Mouse (Mus musculus): ENCODE measurements at regions not wholly inside any gene's neighbourhood (a gene's known extent, or its start where the extent isn't known, plus 50 kb on each side); places are given as distances from the start of the nearest gene placed in this dataset.
"Not testable (repeated sequence)": the region's sequence is repeated elsewhere in the genome, so short reads cannot be mapped to it uniquely, and the experiment has no call there.

DNA sequence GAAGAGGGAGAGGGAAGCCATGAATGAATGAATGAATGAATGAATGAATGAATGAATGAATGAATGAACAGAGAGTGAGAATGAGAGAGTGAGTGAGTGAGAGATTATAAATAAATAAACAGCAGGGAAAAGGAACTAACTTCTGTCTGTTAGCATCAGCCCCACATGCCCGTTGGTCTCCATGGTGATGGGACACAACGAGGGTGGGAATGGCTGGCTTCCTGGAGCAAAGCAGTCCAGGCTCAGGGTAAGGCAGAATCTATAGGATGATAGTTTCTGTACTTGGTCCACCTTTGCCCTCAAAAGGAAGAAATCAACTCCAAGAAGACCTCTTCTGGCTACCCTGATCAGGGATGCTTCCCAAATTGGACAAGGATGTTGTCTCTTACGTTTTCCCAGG, 212.2 kb downstream of the Zfp619 start:
- 50% methylated on average over 3 of the region's 3 CpGs for WGBS
- TF ChIP-seq EP300 (IDR thresholded peaks at IDR 0.05; ENCODE audit: low read depth) = no peak
- no peak for TF ChIP-seq CTCF (IDR thresholded peaks at IDR 0.05; ENCODE audit: low read depth)
- no peaks in the 10 kb centered on the region for H3K9me3 ChIP-seq (replicated peaks; ENCODE audit: control insufficient read depth, low read length)
- H3K4me2 ChIP-seq (ENCODE audit: low read depth, low read length) = no peak overlapping the region
- H3K27ac ChIP-seq (ENCODE audit: low read depth) = no peak overlapping the region
- H3K36me3 ChIP-seq (replicated peaks; ENCODE audit: control insufficient read depth, insufficient read depth, low read length) = no peaks in the 10 kb centered on the region
- H3K4me1 ChIP-seq (ENCODE audit: control insufficient read depth, insufficient read depth) = no peaks in the 10 kb centered on the region
- H3K4me3 ChIP-seq (ENCODE audit: low read depth, low read length) = no peak overlapping the region
- ATAC-seq (ENCODE audit: insufficient read depth, low read depth) = no peak
- no peaks in the 10 kb centered on the region for H3K27me3 ChIP-seq (ENCODE audit: control insufficient read depth, insufficient read depth, low read length)
- H3K9ac ChIP-seq (replicated peaks; ENCODE audit: low read depth, low read length) = no peak overlapping the region
- DNase-seq (ENCODE audit: low spot score) = no peak

DNA sequence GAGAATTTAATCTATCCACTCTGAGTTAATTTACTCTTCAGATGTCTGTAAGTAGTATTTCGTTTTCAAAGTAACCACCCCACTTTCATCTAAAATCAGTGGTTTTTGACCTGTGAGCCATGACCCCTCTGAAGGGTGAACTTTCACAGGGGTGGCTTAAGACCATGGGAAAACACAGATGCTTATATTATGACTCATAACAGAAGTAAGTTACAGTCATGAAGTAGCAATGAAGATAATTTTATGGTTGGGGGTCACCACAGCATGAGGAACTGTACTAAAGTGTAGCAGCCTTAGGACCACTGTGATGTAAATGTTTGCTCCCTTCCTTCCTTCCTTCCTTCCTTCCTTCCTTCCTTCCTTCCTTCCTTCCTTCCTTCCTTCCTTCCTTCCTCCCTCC, 215.2 kb downstream of the Zfp619 start:
- Histone ChIP-seq H3K36me3 (replicated peaks; ENCODE audit: control insufficient read depth, insufficient read depth, low read length) (no peaks in the 10 kb centered on the region), H3K4me1 (ENCODE audit: control insufficient read depth, insufficient read depth) (no peaks in the 10 kb centered on the region), H3K4me2 (ENCODE audit: low read depth, low read length) (no peak overlapping the region), H3K4me3 (ENCODE audit: low read depth, low read length) (no peak overlapping the region), H3K9ac (replicated peaks; ENCODE audit: low read depth, low read length) (no peak overlapping the region), H3K27me3 (ENCODE audit: control insufficient read depth, insufficient read depth, low read length) (no peaks in the 10 kb centered on the region), H3K27ac (ENCODE audit: low read depth) (no peak overlapping the region), H3K9me3 (replicated peaks; ENCODE audit: control insufficient read depth, low read length) (no peaks in the 10 kb centered on the region)
- DNase-seq (ENCODE audit: low spot score) (no peak), ATAC-seq (ENCODE audit: insufficient read depth, low read depth) (no peak)
- TF ChIP-seq EP300 (IDR thresholded peaks at IDR 0.05; ENCODE audit: low read depth) (no peak), CTCF (IDR thresholded peaks at IDR 0.05; ENCODE audit: low read depth) (no peak)
- WGBS = 43% methylated on average over 1 of the region's 1 CpGs

DNA sequence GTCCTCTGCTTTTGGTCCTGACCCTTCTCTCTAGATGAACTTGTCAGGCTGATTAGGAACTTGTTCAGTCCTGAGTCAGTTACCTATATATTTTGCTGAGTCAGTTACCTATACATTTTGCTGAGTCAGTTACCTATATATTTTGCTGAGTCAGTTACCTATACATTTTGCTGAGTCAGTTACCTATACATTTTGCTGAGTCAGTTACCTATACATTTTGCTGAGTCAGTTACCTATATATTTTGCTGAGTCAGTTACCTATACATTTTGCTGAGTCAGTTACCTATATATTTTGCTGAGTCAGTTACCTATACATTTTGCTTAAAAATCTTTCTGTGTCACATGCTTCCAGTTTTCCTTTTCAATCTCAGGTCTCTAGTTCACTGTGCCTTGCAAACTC, 230.8 kb downstream of the Zfp619 start:
- H3K27me3 ChIP-seq (ENCODE audit: control insufficient read depth, insufficient read depth, low read length); H3K4me1 ChIP-seq (ENCODE audit: control insufficient read depth, insufficient read depth); H3K9me3 ChIP-seq (replicated peaks; ENCODE audit: control insufficient read depth, low read length); H3K36me3 ChIP-seq (replicated peaks; ENCODE audit: control insufficient read depth, insufficient read depth, low read length); ATAC-seq (ENCODE audit: insufficient read depth, low read depth); H3K4me2 ChIP-seq (ENCODE audit: low read depth, low read length); H3K4me3 ChIP-seq (ENCODE audit: low read depth, low read length); H3K9ac ChIP-seq (replicated peaks; ENCODE audit: low read depth, low read length); DNase-seq (ENCODE audit: low spot score); H3K27ac ChIP-seq (ENCODE audit: low read depth): not testable (repeated sequence)

DNA sequence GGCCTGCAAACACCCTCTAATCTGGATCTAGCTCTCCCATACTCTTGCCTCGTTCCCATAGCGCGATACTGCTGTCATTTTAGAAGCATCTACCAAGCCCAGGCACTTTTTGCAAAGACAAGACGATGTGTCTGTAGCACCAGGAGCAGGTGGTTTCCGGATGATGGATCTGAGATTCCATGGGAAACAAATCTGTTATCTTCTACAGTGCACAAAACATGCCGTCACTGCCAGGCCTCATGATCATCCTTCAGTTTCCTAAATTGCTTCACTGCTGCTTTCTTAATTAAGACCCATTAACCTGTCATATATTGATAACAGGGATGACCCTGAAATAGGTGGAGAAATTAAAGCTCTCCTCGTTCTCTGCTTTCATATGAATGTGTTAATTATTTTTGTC, 232.9 kb downstream of the Zfp619 start:
- H3K27ac ChIP-seq (ENCODE audit: low read depth) = no peak overlapping the region
- ATAC-seq (ENCODE audit: insufficient read depth, low read depth) = no peak
- H3K9ac ChIP-seq (replicated peaks; ENCODE audit: low read depth, low read length) = no peak overlapping the region
- H3K4me3 ChIP-seq (ENCODE audit: low read depth, low read length) = no peak overlapping the region
- H3K4me2 ChIP-seq (ENCODE audit: low read depth, low read length) = no peak overlapping the region
- DNase-seq (ENCODE audit: low spot score) = no peak
- H3K9me3 ChIP-seq (replicated peaks; ENCODE audit: control insufficient read depth, low read length) = no peaks in the 10 kb centered on the region
- WGBS = 76% methylated on average over 7 of the region's 7 CpGs
- H3K4me1 ChIP-seq (ENCODE audit: control insufficient read depth, insufficient read depth) = no peaks in the 10 kb centered on the region
- no peaks in the 10 kb centered on the region for H3K36me3 ChIP-seq (replicated peaks; ENCODE audit: control insufficient read depth, insufficient read depth, low read length)
- TF ChIP-seq EP300 (IDR thresholded peaks at IDR 0.05; ENCODE audit: low read depth) (no peak), CTCF (IDR thresholded peaks at IDR 0.05; ENCODE audit: low read depth) (no peak)
- no peaks in the 10 kb centered on the region for H3K27me3 ChIP-seq (ENCODE audit: control insufficient read depth, insufficient read depth, low read length)

DNA sequence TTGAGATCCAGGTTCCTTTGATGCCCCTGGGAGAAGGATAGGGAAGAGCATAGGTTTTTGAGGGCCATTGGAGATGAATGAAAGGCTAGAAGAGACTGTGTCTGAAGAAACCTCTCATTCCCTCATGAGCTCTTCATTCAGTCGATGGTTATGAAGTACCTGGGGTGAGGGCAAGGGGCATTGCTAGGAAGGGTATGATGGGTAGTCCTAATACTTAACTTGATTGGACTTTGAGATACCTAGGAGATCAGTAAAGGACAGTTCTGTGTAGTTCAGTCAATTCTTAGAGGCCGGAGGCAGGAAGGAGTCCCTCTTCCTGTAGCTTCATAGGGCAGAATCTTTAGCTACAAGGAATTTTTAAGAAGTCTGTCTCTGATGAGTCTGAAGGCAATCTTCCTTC, 246.8 kb downstream of the Zfp619 start:
- 75% methylated on average over 2 of the region's 2 CpGs for WGBS
- Histone ChIP-seq H3K4me1 (ENCODE audit: control insufficient read depth, insufficient read depth) (no peaks in the 10 kb centered on the region), H3K4me3 (ENCODE audit: low read depth, low read length) (no peak overlapping the region), H3K27me3 (ENCODE audit: control insufficient read depth, insufficient read depth, low read length) (no peaks in the 10 kb centered on the region), H3K4me2 (ENCODE audit: low read depth, low read length) (no peak overlapping the region), H3K9me3 (replicated peaks; ENCODE audit: control insufficient read depth, low read length) (no peaks in the 10 kb centered on the region), H3K27ac (ENCODE audit: low read depth) (no peak overlapping the region), H3K9ac (replicated peaks; ENCODE audit: low read depth, low read length) (no peak overlapping the region), H3K36me3 (replicated peaks; ENCODE audit: control insufficient read depth, insufficient read depth, low read length) (no peaks in the 10 kb centered on the region)
- TF ChIP-seq CTCF (IDR thresholded peaks at IDR 0.05; ENCODE audit: low read depth) (no peak), EP300 (IDR thresholded peaks at IDR 0.05; ENCODE audit: low read depth) (no peak)
- ATAC-seq (ENCODE audit: insufficient read depth, low read depth) (no peak), DNase-seq (ENCODE audit: low spot score) (no peak)

- DNase-seq (ENCODE audit: low spot score) (no peak), ATAC-seq (ENCODE audit: insufficient read depth, low read depth) (no peak)
- Histone ChIP-seq H3K27me3 (ENCODE audit: control insufficient read depth, insufficient read depth, low read length) (no peaks in the 10 kb centered on the region), H3K4me3 (ENCODE audit: low read depth, low read length) (no peak overlapping the region), H3K27ac (ENCODE audit: low read depth) (no peak overlapping the region), H3K9me3 (replicated peaks; ENCODE audit: control insufficient read depth, low read length) (no peaks in the 10 kb centered on the region), H3K36me3 (replicated peaks; ENCODE audit: control insufficient read depth, insufficient read depth, low read length) (no peaks in the 10 kb centered on the region), H3K4me2 (ENCODE audit: low read depth, low read length) (no peak overlapping the region), H3K4me1 (ENCODE audit: control insufficient read depth, insufficient read depth) (no peaks in the 10 kb centered on the region), H3K9ac (replicated peaks; ENCODE audit: low read depth, low read length) (no peak overlapping the region)
- 53% methylated on average over 5 of the region's 5 CpGs for WGBS
- no peak for TF ChIP-seq EP300 (IDR thresholded peaks at IDR 0.05; ENCODE audit: low read depth)
- no peak for TF ChIP-seq CTCF (IDR thresholded peaks at IDR 0.05; ENCODE audit: low read depth)
These were observed 247.5 kb downstream of the Zfp619 start for GRCm38 (mm10) chr7:39765094-39765493.

Measured in heart, postnatal 0 days (tissue).